Mouse (Mus musculus): Measurements from ENCODE around the gene Npas3.

GRCm38 (mm10) chr12:54068757-54069146 lies 820.3 kb downstream of the Npas3 start:
- no peak for TF ChIP-seq EP300 (IDR thresholded peaks at IDR 0.05; ENCODE audit: low read depth)
- no peak for TF ChIP-seq CTCF (IDR thresholded peaks at IDR 0.05; ENCODE audit: low read depth)
